Mouse (Mus musculus) heart, postnatal 4 days (tissue): ENCODE results near the gene Ifrd2. TPM values are rescaled to one million over a fixed set of nuclear protein-coding genes. Genes with fewer than 3 reads are reported as not detected.

ENCODE experiments used
- total RNA-seq, 2 experiments: library from RNA; stranded (reverse); gene quantifications; 2 replicates each; pipeline ENCODE4 v1.2.3; 2021

Ifrd2 gene
- total RNA-seq, 2 experiments from 2014 or later: 41.6 to 44.4 TPM

Other genes starting within 250 kb of the Ifrd2 start
- gene Hemk1, start 249.3 kb upstream of the Ifrd2 start, total RNA-seq: 10 to 100 TPM; 13.0 to 15.0 TPM
- 1 to 10 TPM; 4.6 to 5.8 TPM for gene 6430571L13Rik, start 247.0 kb upstream of the Ifrd2 start, total RNA-seq
- gene Cacna2d2, start 188.0 kb upstream of the Ifrd2 start, total RNA-seq: 10 to 100 TPM; 21.2 to 23.1 TPM
- gene Tmem115, start 53.7 kb upstream of the Ifrd2 start, total RNA-seq: 10 to 100 TPM; 22.1 to 22.8 TPM
- 1 to 10 TPM; 6.6 to 7.2 TPM for gene Cyb561d2, start 45.4 kb upstream of the Ifrd2 start, total RNA-seq
- gene Nprl2, start 45.4 kb upstream of the Ifrd2 start, total RNA-seq: 10 to 100 TPM; 12.0 TPM
- gene Zmynd10, start 40.3 kb upstream of the Ifrd2 start, total RNA-seq: under 1 TPM; 0.26 to 0.32 TPM
- 10 to 100 TPM; 38.8 to 39.4 TPM for gene Rassf1, start 36.1 kb upstream of the Ifrd2 start, total RNA-seq
- gene Tusc2, start 24.4 kb upstream of the Ifrd2 start, total RNA-seq: 10 to 100 TPM; 22.3 to 24.0 TPM
- gene Hyal2, start 19.7 kb upstream of the Ifrd2 start, total RNA-seq: 10 to 100 TPM; 43.4 to 49.7 TPM
- 1 to 10 TPM; 3.4 to 4.7 TPM for gene Hyal1, start 10.7 kb upstream of the Ifrd2 start, total RNA-seq
- 10 to 100 TPM; 12.2 to 12.4 TPM for gene Naa80, start 8.8 kb upstream of the Ifrd2 start, total RNA-seq
- 1 to 10 TPM in 1 of 2 experiments, under 1 TPM in 1; 0.74 to 1.1 TPM for gene Hyal3, start 6.8 kb upstream of the Ifrd2 start, total RNA-seq
- 10 to 100 TPM; 16.2 to 18.8 TPM for gene Sema3b, start 21.6 kb downstream of the Ifrd2 start, total RNA-seq
- 100 to 1,000 TPM; 462 to 469 TPM for gene Gnai2, start 47.7 kb downstream of the Ifrd2 start, total RNA-seq
- gene Slc38a3, start 81.9 kb downstream of the Ifrd2 start, total RNA-seq: 1 to 10 TPM; 8.0 to 8.1 TPM
- gene Gnat1, start 92.1 kb downstream of the Ifrd2 start, total RNA-seq: not detected
- 10 to 100 TPM; 18.7 to 20.9 TPM for gene Sema3f, start 122.8 kb downstream of the Ifrd2 start, total RNA-seq
- gene Rbm5, start 183.4 kb downstream of the Ifrd2 start, total RNA-seq: 10 to 100 TPM; 65.4 to 73.1 TPM